Mouse (Mus musculus): ENCODE measurements around the gene Prps2. TPM values are rescaled to one million over a fixed set of nuclear protein-coding genes. Genes with fewer than 3 reads are reported as not detected.
"Not testable (repeated sequence)": the region's sequence is repeated elsewhere in the genome, so short reads cannot be mapped to it uniquely, and the experiment has no call there.

Prps2 gene
- polyA plus RNA-seq (2016; fragmentation: Nextera tagmentation; extraction: Ambion mirVana) = 22.1 and 23.2 TPM in 2 replicates

- H3K27me3 ChIP-seq (replicated peaks; ENCODE audit: low read depth, poor library complexity, severe bottlenecking) = peaks cover 94% of the 10 kb centered on the region
- DNase-seq (ENCODE audit: low spot score) = peak; percentile 76
- H3K36me3 ChIP-seq (replicated peaks) = no peaks in the 10 kb centered on the region
- WGBS = 20% methylated on average over 45 of the region's 47 CpGs
- no peaks in the 10 kb centered on the region for H3K9me3 ChIP-seq
- H3K4me3 ChIP-seq = peak within 1 kb of the TSS; percentile 67
- no peaks in the 10 kb centered on the region for H3K4me1 ChIP-seq
- peak within 1 kb of the TSS; percentile 87 for H3K27ac ChIP-seq (replicated peaks)
Measured at GRCm38 (mm10) chrX:167382047-167382853, at the start of gene Prps2. Gene Prps2 (minus strand): TSS chrX:167382749.

- Histone ChIP-seq H3K4me3 (no peak overlapping the region), H3K36me3 (replicated peaks) (no peaks in the 10 kb centered on the region), H3K4me1 (no peaks in the 10 kb centered on the region), H3K9me3 (no peaks in the 10 kb centered on the region), H3K27me3 (replicated peaks; ENCODE audit: low read depth, poor library complexity, severe bottlenecking) (peaks cover 74% of the 10 kb centered on the region), H3K27ac (replicated peaks) (no peak overlapping the region)
- DNase-seq (ENCODE audit: low spot score) = no peak
- 65% methylated on average over 1 of the region's 1 CpGs for WGBS
Measured at GRCm38 (mm10) chrX:167417654-167418053, 35.1 kb upstream of the Prps2 start.

- no peak for DNase-seq (ENCODE audit: low spot score)
- Histone ChIP-seq H3K36me3 (replicated peaks) (no peaks in the 10 kb centered on the region), H3K9me3 (no peaks in the 10 kb centered on the region), H3K4me3 (no peak overlapping the region), H3K27ac (replicated peaks) (no peak overlapping the region), H3K27me3 (replicated peaks; ENCODE audit: low read depth, poor library complexity, severe bottlenecking) (peaks cover 87% of the 10 kb centered on the region), H3K4me1 (no peaks in the 10 kb centered on the region)
- 75% methylated on average over 3 of the region's 3 CpGs for WGBS
Measured at GRCm38 (mm10) chrX:167394940-167395339, 12.4 kb upstream of the Prps2 start.

- Histone ChIP-seq H3K4me1 (no peaks in the 10 kb centered on the region), H3K4me3 (no peak overlapping the region), H3K27me3 (replicated peaks; ENCODE audit: low read depth, poor library complexity, severe bottlenecking) (peaks cover 82% of the 10 kb centered on the region), H3K27ac (replicated peaks) (no peak overlapping the region), H3K9me3 (no peaks in the 10 kb centered on the region), H3K36me3 (replicated peaks) (no peaks in the 10 kb centered on the region)
- 64% methylated on average over 1 of the region's 1 CpGs for WGBS
- no peak for DNase-seq (ENCODE audit: low spot score)
Measured at GRCm38 (mm10) chrX:167386647-167387046, 4.1 kb upstream of the Prps2 start.

- peaks cover 94% of the 10 kb centered on the region for H3K27me3 ChIP-seq (replicated peaks; ENCODE audit: low read depth, poor library complexity, severe bottlenecking)
- DNase-seq (ENCODE audit: low spot score) = no peak
- 46% methylated on average over 7 of the region's 7 CpGs for WGBS
- no peaks in the 10 kb centered on the region for H3K36me3 ChIP-seq (replicated peaks)
- H3K27ac ChIP-seq (replicated peaks) = peak overlapping the region; percentile 87
- H3K9me3 ChIP-seq = no peaks in the 10 kb centered on the region
- peak overlapping the region; percentile 67 for H3K4me3 ChIP-seq
- no peaks in the 10 kb centered on the region for H3K4me1 ChIP-seq
Measured at GRCm38 (mm10) chrX:167382854-167383186, 271 bp upstream of the Prps2 start.

- 28% methylated on average over 18 of the region's 18 CpGs for WGBS
- Histone ChIP-seq H3K27ac (replicated peaks) (peak overlapping the region; percentile 87), H3K4me3 (peak overlapping the region; percentile 67), H3K4me1 (no peaks in the 10 kb centered on the region), H3K27me3 (replicated peaks; ENCODE audit: low read depth, poor library complexity, severe bottlenecking) (peaks cover 90% of the 10 kb centered on the region), H3K9me3 (no peaks in the 10 kb centered on the region), H3K36me3 (replicated peaks) (no peaks in the 10 kb centered on the region)
- no peak for DNase-seq (ENCODE audit: low spot score)
Measured at GRCm38 (mm10) chrX:167381583-167382046, 934 bp downstream of the Prps2 start.

GRCm38 (mm10) chrX:167380073-167380472 lies 2.5 kb downstream of the Prps2 start:
- H3K4me3 ChIP-seq = no peak overlapping the region
- no peak for DNase-seq (ENCODE audit: low spot score)
- no peaks in the 10 kb centered on the region for H3K36me3 ChIP-seq (replicated peaks)
- H3K4me1 ChIP-seq = no peaks in the 10 kb centered on the region
- H3K27ac ChIP-seq (replicated peaks) = no peak overlapping the region
- H3K27me3 ChIP-seq (replicated peaks; ENCODE audit: low read depth, poor library complexity, severe bottlenecking) = peaks cover 89% of the 10 kb centered on the region
- WGBS = 62% methylated on average over 4 of the region's 4 CpGs
- no peaks in the 10 kb centered on the region for H3K9me3 ChIP-seq

DNA sequence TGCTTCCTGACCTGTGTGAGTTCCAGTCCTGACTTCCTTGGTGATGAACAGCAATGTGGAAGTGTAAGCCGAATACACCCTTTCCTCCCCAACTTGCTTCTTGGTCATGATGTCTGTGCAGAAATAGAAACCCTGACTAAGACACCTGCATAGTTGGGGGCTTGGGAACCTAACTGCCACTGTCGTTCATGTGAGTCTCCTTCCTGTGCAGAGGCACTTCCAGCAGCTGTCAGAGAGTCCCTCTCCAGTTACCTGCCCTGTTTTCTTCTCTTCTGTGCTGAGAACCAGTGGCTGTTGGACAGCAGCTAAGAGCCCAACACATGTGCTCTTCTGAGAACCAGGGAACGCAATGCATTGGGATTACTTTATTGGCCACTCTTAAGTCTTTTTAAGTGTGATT lies 21.3 kb downstream of the Prps2 start:
- not testable (repeated sequence) for H3K9me3 ChIP-seq; H3K4me3 ChIP-seq; H3K27ac ChIP-seq (replicated peaks); DNase-seq (ENCODE audit: low spot score); H3K4me1 ChIP-seq
- Histone ChIP-seq H3K36me3 (replicated peaks) (peaks cover 15% of the 10 kb centered on the region; the same call in 1 of the 2 replicates), H3K27me3 (replicated peaks; ENCODE audit: low read depth, poor library complexity, severe bottlenecking) (peaks cover 94% of the 10 kb centered on the region)
- WGBS = 81% methylated on average over 3 of the region's 3 CpGs

- Histone ChIP-seq H3K36me3 (replicated peaks) (peaks cover 15% of the 10 kb centered on the region; the same call in 1 of the 2 replicates), H3K4me1 (no peaks in the 10 kb centered on the region), H3K4me3 (no peak overlapping the region), H3K9me3 (no peaks in the 10 kb centered on the region), H3K27ac (replicated peaks) (no peak overlapping the region), H3K27me3 (replicated peaks; ENCODE audit: low read depth, poor library complexity, severe bottlenecking) (peaks cover 95% of the 10 kb centered on the region)
- DNase-seq (ENCODE audit: low spot score) = no peak
- 86% methylated on average over 7 of the region's 7 CpGs for WGBS
Measured at GRCm38 (mm10) chrX:167359704-167360103, 22.8 kb downstream of the Prps2 start.

DNA sequence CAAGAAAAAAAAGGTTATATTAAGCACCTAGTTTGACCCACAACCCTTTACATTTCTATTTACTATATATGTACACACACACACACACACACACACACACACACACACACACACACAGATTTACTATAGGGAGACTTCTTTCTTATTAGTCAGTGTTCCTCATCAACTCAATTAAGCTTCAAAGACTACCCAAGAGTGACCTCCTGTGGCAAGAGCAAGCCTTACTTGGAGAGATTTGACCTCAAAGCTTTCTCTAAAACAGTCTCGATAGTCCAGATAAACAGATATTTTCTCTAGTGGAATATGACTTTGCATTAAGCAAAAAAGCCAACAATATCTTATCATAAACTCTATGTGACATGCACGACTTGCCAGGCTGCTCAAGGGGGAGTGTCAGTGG lies 25.1 kb downstream of the Prps2 start:
- Histone ChIP-seq H3K27ac (replicated peaks) (no peak overlapping the region), H3K4me1 (no peaks in the 10 kb centered on the region), H3K9me3 (no peaks in the 10 kb centered on the region), H3K27me3 (replicated peaks; ENCODE audit: low read depth, poor library complexity, severe bottlenecking) (peaks cover 91% of the 10 kb centered on the region), H3K36me3 (replicated peaks) (peaks cover 13% of the 10 kb centered on the region; the same call in 1 of the 2 replicates), H3K4me3 (no peak overlapping the region)
- 77% methylated on average over 2 of the region's 2 CpGs for WGBS
- DNase-seq (ENCODE audit: low spot score) = no peak

DNA sequence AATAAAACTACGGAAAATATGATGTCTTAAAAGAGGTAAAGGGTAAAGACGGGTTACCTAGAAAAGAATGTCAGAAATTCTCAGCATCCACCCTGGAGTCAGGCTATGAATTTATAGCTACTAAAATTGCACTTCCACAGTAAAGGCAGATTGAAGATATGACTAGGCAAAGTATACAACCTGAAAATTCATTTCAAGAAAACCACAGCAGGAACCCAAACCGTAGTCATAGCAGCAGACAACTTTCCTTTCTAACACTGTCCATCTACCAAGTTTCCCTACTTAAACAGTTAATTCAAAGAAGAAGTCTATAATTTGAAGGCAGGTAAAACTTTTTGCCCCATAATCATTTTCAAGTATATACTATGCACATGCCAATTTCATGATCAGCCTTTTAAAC lies 26.6 kb downstream of the Prps2 start:
- WGBS = 91% methylated on average over 3 of the region's 3 CpGs
- Histone ChIP-seq H3K27me3 (replicated peaks; ENCODE audit: low read depth, poor library complexity, severe bottlenecking) (peaks cover 84% of the 10 kb centered on the region), H3K36me3 (replicated peaks) (peaks cover under 1% of the 10 kb centered on the region; the same call in 1 of the 2 replicates)

DNA sequence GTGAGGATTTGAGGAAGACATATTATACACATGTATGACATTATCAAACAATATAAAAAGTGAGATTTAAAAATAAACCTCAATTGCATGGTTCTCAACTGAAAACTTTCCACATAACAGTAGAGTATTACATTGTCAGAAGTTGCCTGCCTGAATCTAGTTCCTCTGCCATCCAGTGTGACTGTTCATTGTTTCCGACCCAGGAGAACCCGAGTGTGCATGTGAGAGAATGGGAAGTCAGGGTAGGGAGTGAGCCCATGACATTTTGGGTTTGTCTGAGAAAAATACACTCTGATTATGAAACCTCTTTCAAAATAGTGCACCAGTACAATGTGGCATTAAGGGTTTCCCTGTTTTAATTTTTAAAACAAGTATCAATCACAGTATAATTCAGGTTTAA lies 28.9 kb downstream of the Prps2 start:
- 93% methylated on average over 2 of the region's 2 CpGs for WGBS
- DNase-seq (ENCODE audit: low spot score) = no peak
- H3K4me3 ChIP-seq = no peak overlapping the region

More for the DNA sequence above, 26.6 kb downstream of the Prps2 start:
- DNase-seq (ENCODE audit: low spot score) = no peak
- H3K4me3 ChIP-seq = no peak overlapping the region
- H3K9me3 ChIP-seq = no peaks in the 10 kb centered on the region
- no peaks in the 10 kb centered on the region for H3K4me1 ChIP-seq
- H3K27ac ChIP-seq (replicated peaks) = no peak overlapping the region

DNA sequence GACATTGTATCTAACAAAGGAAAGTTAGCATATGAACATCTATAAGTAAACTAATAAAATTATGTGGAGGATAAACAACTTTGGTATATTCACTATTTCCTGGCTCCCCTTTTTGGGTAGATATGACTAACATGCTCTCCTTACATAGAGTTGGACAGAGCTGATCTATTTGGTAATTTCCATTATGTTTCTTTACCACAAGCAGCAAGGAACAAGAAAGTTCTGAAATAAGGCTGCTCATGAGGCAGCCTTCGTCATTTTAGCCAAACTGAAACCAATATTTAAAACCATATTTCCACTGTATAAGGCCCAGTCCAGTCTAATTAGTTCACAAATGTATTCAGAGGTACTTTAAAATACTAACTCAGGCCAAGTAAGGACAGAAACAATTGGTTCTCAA lies 36.1 kb downstream of the Prps2 start:
- Histone ChIP-seq H3K4me1 (no peaks in the 10 kb centered on the region), H3K9me3 (no peaks in the 10 kb centered on the region), H3K4me3 (no peak overlapping the region), H3K36me3 (replicated peaks) (peaks cover 4% of the 10 kb centered on the region; the same call in 1 of the 2 replicates), H3K27me3 (replicated peaks; ENCODE audit: low read depth, poor library complexity, severe bottlenecking) (peaks cover 83% of the 10 kb centered on the region), H3K27ac (replicated peaks) (no peak overlapping the region)
- 85% methylated on average over 1 of the region's 1 CpGs for WGBS
- no peak for DNase-seq (ENCODE audit: low spot score)

More for the DNA sequence above, 28.9 kb downstream of the Prps2 start:
- Histone ChIP-seq H3K27ac (replicated peaks) (no peak overlapping the region), H3K36me3 (replicated peaks) (peaks cover 4% of the 10 kb centered on the region; the same call in 1 of the 2 replicates), H3K27me3 (replicated peaks; ENCODE audit: low read depth, poor library complexity, severe bottlenecking) (peaks cover 84% of the 10 kb centered on the region), H3K9me3 (no peaks in the 10 kb centered on the region), H3K4me1 (no peaks in the 10 kb centered on the region)

Data from embryonic facial prominence, embryonic 10.5 days (tissue).